Mouse (Mus musculus): Measurements from ENCODE around the gene U2af1.
"Not testable (repeated sequence)": the region's sequence is repeated elsewhere in the genome, so short reads cannot be mapped to it uniquely, and the experiment has no call there.

Gene U2af1

GRCm38 (mm10) chr17:31631081-31631800, 27.5 kb downstream of the U2af1 start:
- intact Hi-C loops (cut with DNase I), result no loop called here

- intact Hi-C loops (cut with DNase I), result no loop called here
These were observed 30.7 kb downstream of the U2af1 start for GRCm38 (mm10) chr17:31627961-31628360.

- intact Hi-C loops (cut with DNase I), result no loop called here
These were observed 35.6 kb downstream of the U2af1 start for GRCm38 (mm10) chr17:31623101-31623500.

- intact Hi-C loops (cut with DNase I), result no loop called here
These were observed 45.5 kb downstream of the U2af1 start for GRCm38 (mm10) chr17:31613086-31613755.

- intact Hi-C loops (cut with DNase I), result no loop called here
These were observed 48.8 kb downstream of the U2af1 start for GRCm38 (mm10) chr17:31609895-31610294.

GRCm38 (mm10) chr17:31609173-31609572, 49.5 kb downstream of the U2af1 start:
- intact Hi-C loops (cut with DNase I), result not testable (repeated sequence)

GRCm38 (mm10) chr17:31607256-31607951, 51.3 kb downstream of the U2af1 start:
- intact Hi-C loops (cut with DNase I), result no loop called here

GRCm38 (mm10) chr17:31606424-31606823, 52.3 kb downstream of the U2af1 start:
- intact Hi-C loops (cut with DNase I), result no loop called here

- intact Hi-C loops (cut with DNase I), result no loop called here
These were observed 60.1 kb downstream of the U2af1 start for GRCm38 (mm10) chr17:31598593-31598992.

GRCm38 (mm10) chr17:31597957-31598356, 60.7 kb downstream of the U2af1 start:
- intact Hi-C loops (cut with DNase I), result no loop called here
